Mouse (Mus musculus) right cerebral cortex, postnatal 14 days (tissue): ENCODE results near the gene Oasl2.
"Not testable (repeated sequence)": the region's sequence is repeated elsewhere in the genome, so short reads cannot be mapped to it uniquely, and the experiment has no call there.

Experiments
- DNase-seq: peaks from one replicate; pipeline ENCODE4 v3.0.0; 2022

Gene Oasl2

DNA sequence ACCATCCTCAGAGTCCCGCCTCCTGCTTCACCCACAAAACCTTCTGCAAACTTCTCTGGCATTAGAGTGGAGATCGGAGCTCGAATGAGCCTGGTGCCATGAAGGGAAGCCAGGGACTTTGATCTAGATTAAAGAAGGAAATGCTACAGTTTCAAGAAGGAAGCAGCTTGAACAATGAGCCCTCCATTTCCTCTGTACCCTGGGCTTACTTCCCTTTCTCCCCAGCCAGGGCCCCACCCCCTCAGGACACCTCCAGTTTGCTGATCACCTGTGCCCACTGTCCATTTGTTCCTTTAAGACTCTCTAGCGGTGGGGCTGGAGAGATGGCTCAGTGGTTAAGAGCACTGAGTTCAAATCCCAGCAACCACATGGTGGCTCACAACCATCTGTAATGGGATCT is 20.0 kb downstream of the Oasl2 start:
- no peak for DNase-seq

DNA sequence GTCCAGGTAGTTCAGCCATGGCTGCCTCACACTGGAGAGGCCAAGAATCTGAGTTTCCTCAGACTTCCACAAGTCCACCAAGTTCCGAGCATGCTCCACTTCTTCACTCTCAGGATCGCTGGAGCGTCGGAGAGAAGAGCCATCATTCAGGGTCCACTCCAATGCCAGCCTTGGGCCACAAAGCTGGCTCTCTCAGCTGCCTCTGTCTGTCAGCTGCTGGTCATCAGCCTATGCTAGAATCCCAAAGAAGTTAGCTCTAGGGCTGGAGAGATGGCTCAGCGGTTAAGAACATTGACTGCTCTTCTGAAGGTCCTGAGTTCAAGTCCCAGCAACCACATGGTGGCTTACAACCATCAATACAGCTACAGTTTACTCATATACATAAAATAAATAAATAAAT is 20.6 kb downstream of the Oasl2 start:
- DNase-seq: not testable (repeated sequence)

DNA sequence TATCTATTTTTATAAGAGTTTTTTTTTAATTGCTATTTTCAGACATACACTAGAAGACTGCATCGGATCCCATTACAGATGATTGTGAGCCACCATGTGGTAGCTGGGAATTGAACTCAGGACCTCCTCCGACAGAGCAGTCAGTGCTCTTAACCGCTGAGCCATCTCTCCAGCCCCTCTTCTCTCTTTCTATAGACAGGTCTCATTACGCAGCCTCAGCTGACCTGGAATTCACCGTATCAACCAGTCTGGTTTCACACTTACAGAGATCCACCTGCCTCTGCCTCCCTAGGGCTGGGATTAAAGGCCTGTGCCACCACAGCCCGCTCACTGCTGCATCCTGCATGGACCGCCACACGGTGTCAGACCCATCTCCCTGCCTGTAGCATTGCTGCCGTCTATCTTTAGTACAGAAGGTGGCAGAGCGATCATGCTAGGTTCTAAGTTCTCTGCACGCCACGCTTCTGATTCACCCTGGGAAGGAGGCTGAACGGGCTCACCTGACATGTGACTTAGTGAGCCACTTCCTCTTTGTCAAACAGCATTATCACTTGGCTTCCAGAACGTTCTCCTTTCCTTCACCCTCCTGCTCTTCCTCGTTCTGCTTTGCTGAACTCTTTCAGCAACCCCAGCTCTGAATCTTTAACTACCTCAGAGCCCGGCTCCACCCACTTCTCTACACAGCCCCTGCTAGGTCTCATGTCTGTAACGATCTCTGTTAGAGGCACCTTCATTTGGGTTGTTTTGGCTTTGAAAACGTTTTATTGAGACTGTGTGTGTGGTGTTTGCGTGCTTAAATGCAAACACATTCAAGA is 25.0 kb downstream of the Oasl2 start:
- DNase-seq: no peak

DNA sequence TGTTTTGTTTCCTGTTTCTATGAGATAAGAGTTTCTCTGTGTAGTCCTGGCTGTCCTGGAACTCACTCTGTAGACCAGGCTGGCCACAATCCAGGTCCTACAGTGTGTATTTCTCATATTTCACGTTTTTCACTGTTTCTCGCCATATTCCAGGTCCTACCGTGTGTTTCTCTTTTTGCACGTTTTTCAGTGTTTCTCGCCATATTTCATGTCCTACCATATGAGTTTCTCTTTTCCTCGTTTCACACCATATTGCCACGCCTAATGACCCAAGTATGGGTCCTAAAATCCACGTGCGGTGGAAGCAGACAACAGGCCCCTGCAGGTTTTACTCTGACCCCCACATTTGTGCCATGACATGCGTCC is 25.6 kb downstream of the Oasl2 start:
- DNase-seq: no peak

DNA sequence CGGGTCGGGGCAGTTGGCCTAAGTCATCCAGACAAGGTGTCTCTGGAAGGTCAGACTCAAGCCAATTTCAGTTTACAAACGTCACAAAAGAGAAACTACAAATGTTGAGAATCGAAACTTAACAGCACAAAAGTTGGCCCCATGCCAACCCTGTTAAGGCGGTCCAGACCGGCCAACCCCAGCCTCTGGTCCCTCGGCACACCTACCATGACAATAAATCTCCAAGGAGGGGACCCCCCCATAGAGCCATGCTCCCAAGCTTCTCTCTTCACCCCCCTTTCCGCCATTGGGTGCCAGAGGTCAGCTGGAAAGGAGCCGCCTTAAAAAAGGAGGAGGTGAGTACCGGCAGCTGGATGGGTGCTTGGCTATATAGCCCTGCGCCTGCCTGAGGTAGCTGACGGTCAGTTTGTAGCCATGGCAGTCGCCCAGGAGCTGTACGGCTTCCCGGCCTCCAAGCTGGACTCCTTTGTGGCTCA is 26.3 kb downstream of the Oasl2 start, which contains the start of gene Oasl1:
Oasl1 (plus strand) TSS at position 243 of the 476 bp plus-strand sequence.
- no peak for DNase-seq

DNA sequence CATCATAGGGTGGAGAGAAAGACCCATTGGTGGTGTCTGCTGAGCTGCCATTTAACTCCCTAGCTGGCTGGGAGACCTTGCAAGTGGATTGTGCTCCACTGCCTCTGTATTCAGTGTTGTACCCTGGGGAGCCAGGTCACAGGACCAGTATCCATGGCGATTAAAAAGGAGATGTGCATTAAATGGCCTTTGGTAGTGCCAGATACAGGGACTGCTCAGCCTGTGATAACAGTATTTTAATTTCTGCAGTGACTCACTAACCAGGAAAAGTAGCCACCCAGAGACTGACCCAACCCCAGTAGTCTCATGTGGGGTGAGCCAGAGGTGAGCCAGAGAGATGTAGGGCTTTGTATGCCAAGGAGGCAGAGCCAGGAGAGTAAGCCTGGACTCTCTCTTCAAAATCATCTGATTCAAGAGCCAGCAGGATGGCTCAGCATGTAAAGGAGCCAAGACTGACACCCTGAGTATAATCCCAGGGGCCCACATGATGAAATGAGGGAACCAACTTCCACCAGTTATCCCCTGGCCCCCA is 29.5 kb downstream of the Oasl2 start:
- DNase-seq: no peak

DNA sequence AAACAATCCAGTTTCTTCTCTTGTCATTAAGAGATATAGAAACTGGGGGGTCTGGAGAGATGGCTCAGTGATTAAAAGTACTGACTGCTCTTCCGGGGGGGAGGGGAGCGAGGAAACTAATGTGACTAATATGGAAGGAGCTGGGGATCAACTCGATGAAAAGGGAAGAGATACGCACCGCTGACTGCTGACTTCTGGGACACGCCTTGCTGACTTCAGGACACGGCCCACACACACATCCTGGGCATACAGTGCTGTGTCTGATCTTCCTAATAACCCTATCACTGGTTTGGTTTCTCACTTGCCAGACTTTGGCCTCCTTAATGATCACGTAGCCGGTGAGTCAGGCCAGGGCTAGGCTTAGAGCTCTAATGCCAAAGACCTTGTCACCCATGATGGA is 30.0 kb downstream of the Oasl2 start:
- no peak for DNase-seq

DNA sequence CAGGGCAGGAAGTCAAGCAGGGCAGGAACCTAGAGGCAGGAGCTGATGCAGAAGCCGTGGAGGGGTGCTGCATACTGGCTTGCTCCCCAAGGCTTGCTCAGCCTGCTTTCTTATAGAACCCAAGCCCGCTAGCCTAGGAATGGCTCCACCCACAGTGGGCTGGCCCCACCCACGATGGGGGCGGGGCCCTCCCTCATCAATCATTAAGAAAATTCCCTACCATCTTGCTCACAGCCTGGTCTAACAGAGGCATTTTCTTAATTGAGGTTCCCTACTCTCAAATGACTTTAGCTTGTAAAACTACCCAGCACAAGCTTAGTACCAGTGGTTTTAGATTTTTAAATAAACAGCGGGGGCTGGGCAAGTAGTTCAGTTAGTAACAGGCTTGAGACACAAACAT is 34.9 kb downstream of the Oasl2 start:
- DNase-seq: no peak

DNA sequence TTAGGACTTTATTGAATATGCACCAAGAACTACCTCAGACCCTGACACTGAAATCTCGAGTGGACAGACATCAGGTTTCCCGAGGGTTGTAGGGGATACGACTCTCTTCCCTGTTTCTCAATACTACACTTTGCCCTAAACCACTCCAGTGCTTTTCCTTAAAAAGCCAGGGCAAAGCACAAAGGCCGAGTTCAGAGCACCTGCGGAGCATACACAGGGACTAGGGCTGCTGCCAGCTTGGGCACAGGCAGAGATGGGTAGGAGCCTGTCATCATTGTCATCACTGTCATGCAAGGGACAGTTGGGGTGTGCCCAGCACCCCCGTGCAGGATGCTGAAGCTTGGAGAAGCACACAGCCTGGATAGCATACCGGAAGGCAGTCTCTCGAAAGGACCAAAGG is 36.5 kb downstream of the Oasl2 start:
- DNase-seq: no peak

DNA sequence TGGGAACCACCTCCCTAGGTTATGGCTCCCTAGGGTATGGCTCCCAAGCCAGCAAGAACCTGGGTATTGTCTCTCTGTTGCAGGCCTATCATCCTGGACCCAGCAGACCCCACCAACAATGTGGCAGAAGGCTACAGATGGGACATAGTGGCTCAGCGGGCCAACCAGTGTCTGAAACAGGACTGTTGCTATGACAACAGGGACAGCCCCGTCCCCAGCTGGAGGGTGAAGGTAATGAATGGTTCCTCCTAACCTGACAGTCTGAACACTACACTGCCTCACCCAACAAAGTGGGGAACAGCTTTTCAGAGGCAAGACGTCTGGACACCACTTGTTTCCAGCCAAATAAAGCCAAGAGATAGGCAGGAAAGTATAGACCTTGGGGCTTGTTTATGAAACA is 39.1 kb downstream of the Oasl2 start:
- no peak for DNase-seq

DNA sequence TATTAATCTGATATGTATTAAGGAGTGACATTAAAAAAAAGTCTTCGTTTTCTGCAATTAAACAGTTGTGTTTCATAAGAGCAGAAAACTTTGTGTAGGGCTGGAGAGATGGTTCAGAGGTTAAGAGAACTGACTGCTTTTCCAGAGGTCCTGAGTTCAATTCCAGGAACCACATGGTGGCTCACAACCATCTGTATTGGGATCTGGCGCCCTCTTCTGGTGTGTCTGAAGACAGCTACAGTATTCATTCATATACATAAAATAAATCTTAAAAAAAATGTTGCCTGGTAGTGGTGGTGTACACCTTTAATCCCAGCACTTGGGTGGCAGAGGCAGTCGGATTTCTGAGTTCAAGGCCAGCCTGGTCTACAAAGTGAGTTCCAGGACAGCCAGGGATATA is 44.4 kb downstream of the Oasl2 start:
- DNase-seq: not testable (repeated sequence)

DNA sequence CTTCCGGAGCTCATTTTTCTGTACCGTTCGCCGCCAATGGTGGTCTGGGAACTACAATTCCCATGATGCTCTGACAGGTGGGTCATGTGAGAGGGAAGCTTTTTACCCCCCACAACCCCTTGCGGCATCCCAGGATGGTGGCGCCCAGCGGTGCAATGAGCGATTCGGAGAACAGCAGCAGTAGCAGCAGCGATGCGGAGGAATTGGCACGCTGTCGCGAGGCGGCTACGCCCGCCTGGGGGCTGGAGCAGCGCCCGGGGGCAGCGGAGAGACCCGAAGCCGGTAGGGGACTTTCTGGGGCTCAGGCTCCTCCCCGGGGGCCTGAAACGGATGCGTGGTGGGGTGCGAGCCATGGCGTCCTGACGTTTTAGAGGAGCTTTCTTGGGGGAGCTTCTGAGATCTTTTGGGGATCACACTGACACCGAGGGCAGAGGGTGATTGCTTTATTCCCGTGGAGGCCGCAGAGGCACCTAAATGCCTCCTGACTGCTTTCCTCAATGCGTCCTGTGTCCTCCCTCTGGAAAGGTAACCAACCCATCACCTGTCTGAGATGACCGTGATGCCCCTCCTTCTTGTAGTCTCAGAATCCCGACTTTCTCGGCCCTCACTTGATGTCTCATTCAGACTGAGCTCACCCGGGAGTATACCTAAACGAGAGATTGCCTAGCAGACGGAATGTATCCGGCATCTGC is 45.5 kb downstream of the Oasl2 start, which contains the start of gene 2210016L21Rik:
2210016L21Rik (plus strand) TSS at position 85 of the 692 bp plus-strand sequence.
- DNase-seq: peak; percentile 80

DNA sequence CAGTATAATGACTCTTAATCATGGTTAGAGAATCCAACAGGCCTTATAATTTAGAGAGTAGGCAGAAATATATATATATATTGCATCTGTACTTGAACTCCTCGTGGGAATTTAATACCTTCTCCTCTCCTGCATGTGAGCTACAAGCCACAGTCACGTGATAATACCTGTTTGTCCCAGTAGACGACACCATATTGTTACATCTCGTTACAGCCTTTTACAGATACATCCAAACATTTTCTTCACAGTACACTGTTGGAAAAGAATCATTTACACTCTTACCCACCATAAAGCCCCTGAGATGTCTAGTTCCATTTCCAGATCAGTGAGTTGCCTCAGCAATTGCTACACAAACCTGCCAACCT is 46.0 kb downstream of the Oasl2 start:
- no peak for DNase-seq

DNA sequence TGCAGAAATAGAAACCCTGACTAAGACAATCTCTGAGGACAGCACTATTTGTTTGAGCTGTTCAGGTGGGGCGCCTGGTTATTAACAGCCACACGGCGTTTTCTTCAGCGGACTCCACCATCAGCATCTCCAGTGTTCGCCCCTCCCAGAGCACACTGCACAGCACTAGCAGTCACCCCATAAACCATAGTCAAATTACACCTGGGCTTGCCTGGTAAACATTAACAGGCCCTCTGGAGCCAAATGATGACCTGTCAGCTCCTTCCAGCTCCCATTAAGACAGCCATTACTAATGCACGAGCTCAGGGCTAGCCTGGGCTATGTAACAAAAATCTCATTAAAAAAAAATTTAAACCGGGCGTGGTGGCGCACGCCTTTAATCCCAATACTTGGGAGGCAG is 48.3 kb downstream of the Oasl2 start:
- no peak for DNase-seq

DNA sequence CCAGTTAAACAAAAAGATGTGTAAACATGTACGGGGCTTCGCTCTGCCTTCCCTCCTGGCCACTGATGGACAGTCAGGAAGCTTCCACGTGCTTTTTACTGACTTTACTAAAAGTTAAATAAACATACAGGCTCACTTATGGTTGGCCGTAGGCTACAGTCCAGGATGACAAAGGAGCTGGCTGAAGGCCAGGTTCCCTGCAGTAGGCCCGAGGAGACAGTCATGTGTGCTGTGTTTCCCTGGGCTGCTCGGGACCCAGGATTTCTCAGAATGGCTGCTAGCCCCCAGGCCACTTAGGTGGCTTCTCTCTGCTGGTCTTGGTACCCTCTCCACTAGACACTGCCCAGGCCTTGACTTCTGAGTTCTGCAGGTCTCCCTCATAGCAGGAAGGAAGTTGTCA is 52.2 kb downstream of the Oasl2 start:
- DNase-seq: peak; percentile 40

DNA sequence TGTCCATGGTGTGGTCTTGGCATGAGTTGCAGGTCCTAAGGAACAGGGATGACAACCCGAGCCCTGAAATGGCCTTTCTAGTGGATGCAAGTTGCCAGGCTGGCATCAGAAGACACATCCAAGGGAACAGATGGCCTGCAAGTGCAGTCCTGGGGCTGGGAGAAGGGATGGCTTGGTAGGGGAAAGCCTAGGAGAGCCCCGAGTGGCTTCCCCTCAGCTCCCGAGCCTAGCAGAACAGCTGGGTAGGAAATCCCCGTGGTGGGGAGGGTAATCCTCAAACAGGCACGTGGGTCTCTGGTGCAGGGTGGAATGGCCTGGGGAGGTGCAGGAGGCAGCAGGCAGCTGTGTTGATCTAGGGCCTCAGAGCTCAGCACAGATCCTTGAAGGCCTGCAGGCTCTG is 52.6 kb downstream of the Oasl2 start:
- no peak for DNase-seq

DNA sequence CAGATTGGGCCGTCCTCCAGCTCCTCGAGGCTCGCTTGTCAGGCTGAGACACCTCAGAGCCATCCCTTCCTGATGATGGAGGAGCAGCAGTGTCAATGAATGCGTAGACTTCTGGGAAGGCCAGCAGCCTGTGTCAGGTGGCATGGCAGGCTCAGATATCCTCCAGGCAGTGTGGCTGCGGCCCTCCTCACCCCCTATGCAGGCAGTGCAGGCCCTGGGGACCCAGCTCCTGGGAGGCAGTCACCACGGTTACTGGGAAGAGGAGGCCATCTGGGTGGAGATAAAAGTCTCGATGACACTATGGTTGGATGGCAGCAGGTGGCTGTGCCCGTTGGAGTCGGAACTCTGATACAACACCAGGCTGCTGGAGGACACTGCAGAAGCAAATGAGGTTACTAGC is 53.1 kb downstream of the Oasl2 start:
- DNase-seq: no peak

DNA sequence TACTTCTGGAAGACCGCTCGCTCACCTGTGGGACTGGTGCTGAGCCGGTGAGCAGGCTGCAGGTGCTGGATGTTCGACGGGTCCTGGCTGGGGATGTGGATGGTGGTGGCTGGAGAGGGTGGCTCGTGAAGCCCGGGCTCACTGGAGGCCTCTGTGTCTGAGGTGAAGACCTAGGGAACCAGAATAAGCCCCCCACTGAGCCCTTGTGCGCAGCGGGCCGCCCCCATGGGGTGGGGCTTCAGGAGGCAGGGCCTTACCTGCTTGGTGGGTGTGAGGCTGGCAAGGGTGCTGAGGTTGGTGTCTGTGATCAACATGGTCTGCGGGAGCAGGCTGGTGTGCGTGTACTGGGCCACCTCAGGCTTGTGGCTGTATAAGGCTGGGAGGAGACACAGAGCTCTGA is 53.9 kb downstream of the Oasl2 start:
- no peak for DNase-seq

DNA sequence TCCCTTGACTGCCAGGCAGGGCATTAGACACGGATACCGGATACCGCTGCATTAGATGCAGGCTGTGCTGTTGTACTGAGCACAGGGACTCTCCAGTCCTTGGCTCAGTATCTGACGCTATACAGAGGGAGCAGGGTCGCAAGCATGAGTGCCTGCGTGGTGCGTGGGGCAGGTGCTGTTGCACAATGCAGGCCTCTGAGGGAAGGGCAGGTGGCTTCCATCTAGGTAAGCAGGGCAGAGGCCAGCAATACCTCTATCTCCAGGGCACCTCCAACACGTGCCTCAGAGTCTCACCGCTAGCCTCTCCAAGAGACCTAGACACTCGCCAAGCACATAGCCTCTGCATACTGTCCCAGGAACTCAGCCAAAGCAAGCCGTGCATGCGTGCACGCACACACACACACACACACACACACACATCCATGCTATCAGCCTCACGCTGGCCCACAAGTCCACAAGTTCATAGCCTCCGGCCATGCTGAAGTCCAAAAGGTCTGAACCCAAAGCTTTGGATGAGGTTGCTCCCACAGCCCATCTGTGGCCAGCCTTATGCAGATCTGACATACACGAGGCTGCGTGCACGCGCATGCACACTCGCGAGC is 54.6 kb downstream of the Oasl2 start:
- DNase-seq: no peak

DNA sequence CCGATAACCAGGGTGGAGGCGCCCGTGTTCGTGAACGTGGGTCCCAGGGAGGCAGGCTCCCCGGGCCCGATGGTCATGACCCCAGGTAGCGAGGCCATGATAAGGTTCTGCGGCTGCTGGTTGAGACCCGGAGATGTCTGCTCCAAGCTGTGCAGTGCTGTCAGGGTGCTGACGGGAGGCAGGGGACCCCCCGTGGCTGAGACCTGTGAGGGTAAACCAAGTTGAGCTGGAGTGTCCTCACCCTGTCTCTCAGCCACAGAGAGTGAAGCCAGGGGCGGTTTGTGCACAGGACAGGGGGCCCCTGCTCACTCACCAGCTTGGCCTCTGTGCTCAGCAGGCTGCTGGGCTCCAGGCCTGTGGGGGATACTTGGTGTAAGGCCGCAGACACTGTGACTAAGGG is 56.6 kb downstream of the Oasl2 start:
- DNase-seq: no peak

DNA sequence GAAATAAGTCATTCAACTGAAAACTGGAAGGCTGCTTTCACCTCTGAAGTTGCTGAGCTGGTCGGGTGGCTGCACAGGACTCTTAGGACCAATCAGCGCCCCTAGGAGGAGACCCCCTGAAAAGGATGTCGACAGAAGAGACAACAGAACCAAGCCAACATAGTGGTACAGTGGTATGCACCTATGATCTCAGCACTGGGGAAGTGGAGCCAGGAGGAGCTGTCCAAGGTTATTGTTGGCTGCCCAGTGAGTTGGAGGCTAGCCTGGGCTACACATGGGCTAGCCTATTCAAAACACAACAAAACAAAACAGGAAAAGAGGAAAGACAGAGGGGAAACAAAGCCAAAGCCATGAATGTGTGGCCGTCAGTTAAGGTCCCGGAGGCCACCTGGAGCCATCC is 61.3 kb downstream of the Oasl2 start:
- no peak for DNase-seq
